Mouse (Mus musculus): Measurements from ENCODE around the gene 4833427G06Rik. TPM values are rescaled to one million over a fixed set of nuclear protein-coding genes. Genes with fewer than 3 reads are reported as not detected.

The 4833427G06Rik gene
- polyA plus RNA-seq, 1 experiment from 2014 or later = not detected

- no peaks in the 10 kb centered on the region for H3K36me3 ChIP-seq (replicated peaks)
- 65% methylated on average over 2 of the region's 2 CpGs for WGBS (ENCODE audit: insufficient replicate concordance)
- no peak within 1 kb of the TSS for H3K4me3 ChIP-seq (replicated peaks)
Observed at GRCm38 (mm10) chr9:51060601-51061000, 41.3 kb downstream of the 4833427G06Rik start, which contains the start of gene Btg4. Gene Btg4 (plus strand): TSS chr9:51060901.

GRCm38 (mm10) chr9:51058951-51059521, 42.8 kb downstream of the 4833427G06Rik start:
- no peak for ATAC-seq (ENCODE audit: insufficient read depth)
- WGBS (ENCODE audit: insufficient replicate concordance) = 60% methylated on average over 4 of the region's 4 CpGs
- no peaks in the 10 kb centered on the region for H3K36me3 ChIP-seq (replicated peaks)

More at GRCm38 (mm10) chr9:51060601-51061000, 41.3 kb downstream of the 4833427G06Rik start, which contains the start of gene Btg4:
- Histone ChIP-seq H3K4me2 (no peak within 1 kb of the TSS), H3K9ac (no peak within 1 kb of the TSS), H3K4me1 (replicated peaks) (no peaks in the 10 kb centered on the region), H3K27ac (replicated peaks) (no peak within 1 kb of the TSS), H3K27me3 (no peaks in the 10 kb centered on the region), H3K9me3 (replicated peaks) (no peaks in the 10 kb centered on the region)
- no peak for ATAC-seq (ENCODE audit: insufficient read depth)

DNA sequence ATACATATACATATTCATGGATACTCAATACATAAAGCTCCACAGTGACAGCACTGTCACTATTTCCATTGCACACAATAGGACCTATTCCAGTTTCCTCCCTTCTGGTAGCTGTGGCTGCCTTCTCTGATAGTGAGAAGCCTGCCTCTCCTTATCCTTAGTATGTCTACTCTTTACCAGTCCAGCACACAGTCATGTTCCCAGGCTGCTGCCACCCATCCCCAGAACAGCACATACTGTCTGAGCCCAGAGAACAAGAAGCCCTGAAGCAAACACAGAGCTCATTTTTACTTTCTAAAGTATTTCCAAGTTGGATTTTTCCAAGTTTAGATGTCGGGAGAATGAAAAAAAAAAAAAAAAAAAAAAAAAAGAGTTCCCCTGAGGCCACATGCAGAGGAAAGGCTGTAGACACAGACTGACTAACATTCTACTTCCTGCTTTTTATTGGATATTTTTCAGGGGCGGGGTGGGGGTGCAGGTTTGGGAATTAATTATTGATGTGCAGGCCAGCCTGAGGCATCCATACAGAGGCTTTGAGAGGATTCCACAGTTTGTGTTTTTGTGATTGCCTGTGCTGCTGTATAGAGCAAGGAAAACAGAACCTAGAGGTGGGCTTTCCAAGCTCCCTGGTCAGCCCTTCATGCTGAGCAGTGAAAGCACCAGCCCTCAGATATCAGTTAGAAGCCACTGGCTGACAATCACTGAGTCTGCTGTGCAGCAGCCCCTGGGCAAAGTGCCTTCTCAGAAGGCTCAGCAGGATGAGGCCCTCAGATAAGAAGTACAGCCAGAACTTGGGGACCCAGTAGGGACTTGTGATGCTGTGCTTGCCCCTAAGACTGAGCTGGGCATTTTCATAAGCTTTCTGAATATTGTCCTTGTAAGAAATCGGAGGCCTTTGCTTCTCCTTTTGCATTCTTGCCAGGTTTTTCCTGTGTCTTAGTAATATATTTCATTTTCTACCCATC, 45.2 kb downstream of the 4833427G06Rik start:
- Histone ChIP-seq H3K9ac (no peak overlapping the region), H3K4me2 (no peak overlapping the region), H3K27me3 (no peaks in the 10 kb centered on the region), H3K9me3 (replicated peaks) (no peaks in the 10 kb centered on the region), H3K4me3 (replicated peaks) (no peak overlapping the region), H3K36me3 (replicated peaks) (no peaks in the 10 kb centered on the region), H3K4me1 (replicated peaks) (no peaks in the 10 kb centered on the region), H3K27ac (replicated peaks) (no peak overlapping the region)
- ATAC-seq (ENCODE audit: insufficient read depth) = no peak
- 43% methylated on average over 3 of the region's 3 CpGs for WGBS (ENCODE audit: insufficient replicate concordance)

More at GRCm38 (mm10) chr9:51058951-51059521, 42.8 kb downstream of the 4833427G06Rik start:
- Histone ChIP-seq H3K4me3 (replicated peaks) (no peak overlapping the region), H3K9ac (no peak overlapping the region), H3K9me3 (replicated peaks) (no peaks in the 10 kb centered on the region), H3K4me1 (replicated peaks) (no peaks in the 10 kb centered on the region), H3K4me2 (no peak overlapping the region), H3K27ac (replicated peaks) (no peak overlapping the region), H3K27me3 (no peaks in the 10 kb centered on the region)

GRCm38 (mm10) chr9:51052180-51052579, 49.7 kb downstream of the 4833427G06Rik start:
- H3K27ac ChIP-seq (replicated peaks) = no peak overlapping the region
- H3K4me2 ChIP-seq = no peak overlapping the region
- no peaks in the 10 kb centered on the region for H3K36me3 ChIP-seq (replicated peaks)
- no peaks in the 10 kb centered on the region for H3K27me3 ChIP-seq
- no peaks in the 10 kb centered on the region for H3K9me3 ChIP-seq (replicated peaks)
- no peak overlapping the region for H3K4me3 ChIP-seq (replicated peaks)
- H3K9ac ChIP-seq = no peak overlapping the region
- no peaks in the 10 kb centered on the region for H3K4me1 ChIP-seq (replicated peaks)
- no peak for ATAC-seq (ENCODE audit: insufficient read depth)
- 20% methylated on average over 3 of the region's 3 CpGs for WGBS (ENCODE audit: insufficient replicate concordance)

GRCm38 (mm10) chr9:51042136-51042535, 59.7 kb downstream of the 4833427G06Rik start:
- H3K9ac ChIP-seq = no peak overlapping the region
- ATAC-seq (ENCODE audit: insufficient read depth) = no peak

GRCm38 (mm10) chr9:51041491-51041980, 60.3 kb downstream of the 4833427G06Rik start:
- no peak overlapping the region for H3K4me3 ChIP-seq (replicated peaks)
- H3K27me3 ChIP-seq = no peaks in the 10 kb centered on the region
- no peaks in the 10 kb centered on the region for H3K36me3 ChIP-seq (replicated peaks)
- no peak overlapping the region for H3K27ac ChIP-seq (replicated peaks)
- ATAC-seq (ENCODE audit: insufficient read depth) = no peak
- H3K9ac ChIP-seq = no peak overlapping the region
- no peak overlapping the region for H3K4me2 ChIP-seq
- H3K9me3 ChIP-seq (replicated peaks) = no peaks in the 10 kb centered on the region
- WGBS (ENCODE audit: insufficient replicate concordance) = 62% methylated on average over 7 of the region's 7 CpGs
- no peaks in the 10 kb centered on the region for H3K4me1 ChIP-seq (replicated peaks)

More at GRCm38 (mm10) chr9:51042136-51042535, 59.7 kb downstream of the 4833427G06Rik start:
- H3K27me3 ChIP-seq = no peaks in the 10 kb centered on the region
- no peak overlapping the region for H3K27ac ChIP-seq (replicated peaks)
- H3K4me3 ChIP-seq (replicated peaks) = no peak overlapping the region
- no peaks in the 10 kb centered on the region for H3K9me3 ChIP-seq (replicated peaks)
- 62% methylated on average over 6 of the region's 6 CpGs for WGBS (ENCODE audit: insufficient replicate concordance)
- no peaks in the 10 kb centered on the region for H3K36me3 ChIP-seq (replicated peaks)
- no peak overlapping the region for H3K4me2 ChIP-seq
- H3K4me1 ChIP-seq (replicated peaks) = no peaks in the 10 kb centered on the region

GRCm38 (mm10) chr9:51032785-51033529, 68.9 kb downstream of the 4833427G06Rik start:
- no peaks in the 10 kb centered on the region for H3K36me3 ChIP-seq (replicated peaks)
- no peaks in the 10 kb centered on the region for H3K27me3 ChIP-seq
- 54% methylated on average over 3 of the region's 3 CpGs for WGBS (ENCODE audit: insufficient replicate concordance)
- no peak overlapping the region for H3K9ac ChIP-seq
- H3K4me3 ChIP-seq (replicated peaks) = no peak overlapping the region
- no peaks in the 10 kb centered on the region for H3K4me1 ChIP-seq (replicated peaks)
- no peak overlapping the region for H3K27ac ChIP-seq (replicated peaks)
- H3K4me2 ChIP-seq = no peak overlapping the region
- no peaks in the 10 kb centered on the region for H3K9me3 ChIP-seq (replicated peaks)
- ATAC-seq (ENCODE audit: insufficient read depth) = no peak

DNA sequence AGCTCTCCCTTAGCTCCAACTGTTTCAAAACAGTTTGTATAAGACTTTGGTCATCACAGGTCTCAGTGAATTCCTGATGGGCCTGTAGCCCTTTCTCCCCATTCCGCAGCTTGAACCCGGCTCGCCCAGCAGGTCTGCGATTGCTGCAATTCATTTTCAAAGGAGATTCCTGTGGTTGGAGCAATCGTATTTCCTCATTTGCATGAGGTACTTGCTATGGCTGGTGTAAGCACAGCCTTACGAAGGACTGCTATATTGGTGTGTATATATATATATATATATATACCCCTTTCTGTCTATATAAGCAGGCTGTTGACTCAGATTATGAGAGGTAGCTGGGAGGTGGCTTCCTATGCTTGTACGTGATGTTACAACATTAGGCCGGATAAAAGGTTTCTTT, 69.6 kb downstream of the 4833427G06Rik start:
- Histone ChIP-seq H3K4me2 (no peak overlapping the region), H3K9me3 (replicated peaks) (no peaks in the 10 kb centered on the region), H3K4me1 (replicated peaks) (no peaks in the 10 kb centered on the region), H3K27ac (replicated peaks) (no peak overlapping the region), H3K9ac (no peak overlapping the region), H3K36me3 (replicated peaks) (no peaks in the 10 kb centered on the region), H3K4me3 (replicated peaks) (no peak overlapping the region), H3K27me3 (no peaks in the 10 kb centered on the region)
- ATAC-seq (ENCODE audit: insufficient read depth) = no peak
- WGBS (ENCODE audit: insufficient replicate concordance) = 54% methylated on average over 8 of the region's 8 CpGs

DNA sequence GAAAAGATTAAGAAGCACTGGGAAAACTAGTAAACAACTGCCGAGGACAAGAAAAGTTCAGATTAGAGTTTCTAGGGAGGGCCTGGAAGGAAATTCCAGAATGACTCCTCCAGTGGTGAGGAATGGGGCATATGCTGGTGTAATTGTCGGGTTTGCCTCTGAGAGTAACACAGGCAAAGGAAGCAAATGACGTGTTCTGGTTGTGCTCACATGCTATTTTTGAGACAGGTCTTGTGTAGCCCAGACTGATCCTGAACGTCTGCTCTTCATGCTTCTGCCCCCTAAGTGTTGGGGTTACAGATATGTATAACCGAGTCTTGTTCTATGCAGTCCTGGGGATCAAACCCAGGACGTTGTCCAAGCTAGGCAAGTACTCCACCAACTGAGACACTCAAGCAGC, 70.3 kb downstream of the 4833427G06Rik start:
- ATAC-seq (ENCODE audit: insufficient read depth) = no peak

More for the DNA sequence above, 70.3 kb downstream of the 4833427G06Rik start:
- no peaks in the 10 kb centered on the region for H3K4me1 ChIP-seq (replicated peaks)
- H3K36me3 ChIP-seq (replicated peaks) = no peaks in the 10 kb centered on the region
- no peaks in the 10 kb centered on the region for H3K27me3 ChIP-seq
- H3K4me2 ChIP-seq = no peak overlapping the region
- no peak overlapping the region for H3K27ac ChIP-seq (replicated peaks)
- H3K4me3 ChIP-seq (replicated peaks) = no peak overlapping the region
- 51% methylated on average over 6 of the region's 6 CpGs for WGBS (ENCODE audit: insufficient replicate concordance)
- no peaks in the 10 kb centered on the region for H3K9me3 ChIP-seq (replicated peaks)
- H3K9ac ChIP-seq = no peak overlapping the region
